In genomic region chr5:131250701-131251636, GRCm38 (mm10) we compare ENCODE assay signal across 11 mouse cellular contexts. TPM values are rescaled to one million over a fixed set of nuclear protein-coding genes. Genes with fewer than 3 reads are reported as not detected.
DNase-seq lines count a peak whose midpoint lies in the region; ATAC-seq and TF ChIP-seq lines count a peak whose summit lies in the region.
"Had no signal": no experiment of that assay in that cellular context is flagged by ENCODE, and none has a peak within 500 bp of the region (broad histone marks: within the 10 kb centered on the region; RNA-seq: fewer than 3 reads in every experiment).

No protein-coding gene starts in this region.

- no peak overlapping the region for H3K4me3 ChIP-seq in kidney, adult 2 months (ENCODE audit: insufficient read depth, low read depth, low read length)
- no peak overlapping the region for H3K4me3 ChIP-seq in heart, embryonic 11.5 days (ENCODE audit: low read depth, low read length)
- no peak overlapping the region for H3K4me3 ChIP-seq in stomach, embryonic 15.5 days (replicated peaks)
- H3K4me3 ChIP-seq in midbrain, embryonic 15.5 days: no peak overlapping the region

- no peak overlapping the region for H3K4me2 ChIP-seq in heart, embryonic 11.5 days
- H3K4me2 ChIP-seq in stomach, embryonic 15.5 days: no peak overlapping the region
- no peak overlapping the region for H3K4me2 ChIP-seq in midbrain, embryonic 15.5 days

- H3K9ac ChIP-seq in heart, embryonic 11.5 days (ENCODE audit: low read depth, low read length): no peak overlapping the region
- H3K9ac ChIP-seq in stomach, embryonic 15.5 days: no peak overlapping the region
- H3K9ac ChIP-seq in midbrain, embryonic 15.5 days: no peak overlapping the region
- H3K9ac ChIP-seq: forebrain, postnatal 0 days had no signal

- no peak for TF ChIP-seq CTCF in kidney, adult 2 months (conservative IDR thresholded peaks at IDR 0.05; ENCODE audit: insufficient read depth, insufficient read length, low read depth, low read length)

- no peaks in the 10 kb centered on the region for H3K36me3 ChIP-seq in kidney, adult 2 months (ENCODE audit: control insufficient read depth, insufficient read depth, low read length)
- H3K36me3 ChIP-seq in heart, embryonic 11.5 days (ENCODE audit: control insufficient read depth, insufficient read depth, low read length): no peaks in the 10 kb centered on the region
- H3K36me3 ChIP-seq in stomach, embryonic 15.5 days: no peaks in the 10 kb centered on the region
- H3K36me3 ChIP-seq in midbrain, embryonic 15.5 days (replicated peaks): no peaks in the 10 kb centered on the region

- no peak overlapping the region for H3K27ac ChIP-seq in kidney, adult 2 months (ENCODE audit: insufficient read depth, low read depth, low read length)
- H3K27ac ChIP-seq in heart, embryonic 11.5 days (ENCODE audit: low read depth, low read length): peak overlapping the region; percentile 85
- peak overlapping the region; percentile 67 for H3K27ac ChIP-seq in stomach, embryonic 15.5 days
- H3K27ac ChIP-seq in midbrain, embryonic 15.5 days: no peak overlapping the region
- H3K27ac ChIP-seq: hindbrain, postnatal 0 days; macrophage had no signal

- H3K9me3 ChIP-seq in heart, embryonic 11.5 days (replicated peaks; ENCODE audit: control insufficient read depth, low read length): no peaks in the 10 kb centered on the region
- no peaks in the 10 kb centered on the region for H3K9me3 ChIP-seq in stomach, embryonic 15.5 days
- H3K9me3 ChIP-seq in midbrain, embryonic 15.5 days: no peaks in the 10 kb centered on the region

- no peaks in the 10 kb centered on the region for H3K4me1 ChIP-seq in kidney, adult 2 months (ENCODE audit: control insufficient read depth, insufficient read depth, low read length)
- peaks cover 5% of the 10 kb centered on the region; the same call in 1 of the 2 replicates for H3K4me1 ChIP-seq in heart, embryonic 11.5 days (ENCODE audit: control insufficient read depth, insufficient read depth, low read length)
- H3K4me1 ChIP-seq in stomach, embryonic 15.5 days: peaks cover 11% of the 10 kb centered on the region; the same call in 1 of the 2 replicates
- no peaks in the 10 kb centered on the region for H3K4me1 ChIP-seq in midbrain, embryonic 15.5 days

- no peaks in the 10 kb centered on the region for H3K27me3 ChIP-seq in kidney, adult 2 months (replicated peaks; ENCODE audit: control insufficient read depth, insufficient read depth, low read length)
- H3K27me3 ChIP-seq in heart, embryonic 11.5 days (ENCODE audit: control insufficient read depth, insufficient read depth, low read length): no peaks in the 10 kb centered on the region
- no peaks in the 10 kb centered on the region for H3K27me3 ChIP-seq in stomach, embryonic 15.5 days (replicated peaks)
- H3K27me3 ChIP-seq in midbrain, embryonic 15.5 days (replicated peaks): no peaks in the 10 kb centered on the region

- ATAC-seq in heart, embryonic 11.5 days (replicated peaks; ENCODE audit: insufficient number of reproducible peaks, low FRiP score, low TSS enrichment): no peak
- ATAC-seq in stomach, embryonic 15.5 days (ENCODE audit: insufficient read depth, low FRiP score, low read depth): peak; percentile 79
- ATAC-seq in midbrain, embryonic 15.5 days (replicated peaks): no peak
- no peak for ATAC-seq in activated CD4-positive, CD25-positive, alpha-beta regulatory T cell, adult 4 months
- ATAC-seq: forebrain, postnatal 0 days; hindbrain, postnatal 0 days had no signal

- TF ChIP-seq POLR2A in kidney, adult 2 months (IDR thresholded peaks at IDR 0.05; ENCODE audit: low read depth, low read length): no peak

- DNase-seq in kidney, adult 2 months: peak; percentile 46
- no peak for DNase-seq in kidney, adult 18-20 months
- DNase-seq in kidney, postnatal 10 days: peak; percentile 65
- no peak for DNase-seq in adrenal gland, postnatal 14 days
- DNase-seq: forebrain, postnatal 0 days had no signal

- WGBS in kidney, adult 2 months: 73% methylated on average over 8 of the region's 8 CpGs
- 62% methylated on average over 8 of the region's 8 CpGs for WGBS in heart, embryonic 11.5 days (ENCODE audit: insufficient replicate concordance)
- 50% methylated on average over 8 of the region's 8 CpGs for WGBS in stomach, embryonic 15.5 days
- WGBS in midbrain, embryonic 15.5 days: 84% methylated on average over 8 of the region's 8 CpGs

RNA-seq across cellular contexts. Expression of gene Galnt17, which starts 57.3 kb away (rescaled TPM):
- polyA plus RNA-seq in kidney, adult 2 months (2012; rRNA removed): 0.50 and 0.64 TPM in 2 replicates
- polyA plus RNA-seq in heart, embryonic 11.5 days (2014; fragmentation: Nextera tagmentation; extraction: Ambion mirVana): 0.66 and 0.96 TPM in 2 replicates
- 1.4 and 1.6 TPM in 2 replicates for polyA plus RNA-seq in stomach, embryonic 15.5 days (2015; fragmentation: Nextera tagmentation; extraction: Ambion mirVana)
- 5.8 and 7.5 TPM in 2 replicates for polyA plus RNA-seq in midbrain, embryonic 15.5 days (2015; fragmentation: Nextera tagmentation; extraction: Ambion mirVana)
- 4.7 and 5.4 TPM in 2 replicates for total RNA-seq in adrenal gland, postnatal 14 days (2021)
- under 1 TPM in 1 of 2 experiments, not detected in 1; 0.32 TPM for polyA plus RNA-seq in activated CD4-positive, CD25-positive, alpha-beta regulatory T cell, adult 4 months (2017; shearing (Covaris generic))
- polyA plus RNA-seq: macrophage had no signal

Comparison
In these comparisons a context has a peak if more than half of its experiments do, and no peak if none do; other contexts are left out.
1. DNase-seq: peak in kidney, adult 2 months (single experiment) and kidney, postnatal 10 days (single experiment); none in kidney, adult 18-20 months (single experiment) and adrenal gland, postnatal 14 days (single experiment).
2. H3K27ac ChIP-seq: peak in heart, embryonic 11.5 days (single experiment) and stomach, embryonic 15.5 days (single experiment); none in kidney, adult 2 months (single experiment) and midbrain, embryonic 15.5 days (single experiment).